Mouse (Mus musculus) intestine, embryonic 14.5 days (tissue): Measurements from ENCODE around the gene 1810043G02Rik. TPM values are rescaled to one million over a fixed set of nuclear protein-coding genes. Genes with fewer than 3 reads are reported as not detected.
"Not testable (repeated sequence)": the region's sequence is repeated elsewhere in the genome, so short reads cannot be mapped to it uniquely, and the experiment has no call there.

Experiments used
- ATAC-seq: fragments of 200-750 bp; cut with Nextera tagmentation; replicated peaks from 2 replicates; pipeline ENCODE4 v1.8.0; 2017; ENCODE audit warnings: low read depth, moderate number of reproducible peaks, moderate TSS enrichment, moderate library complexity; ENCODE audit not compliant: low FRiP score, low TSS enrichment
- DNase-seq: peaks from one replicate; pipeline ENCODE4 v3.0.0-alpha.2; 2018; ENCODE audit warnings: low spot score
- H3K27ac ChIP-seq: fragments of 300-500 bp; sonication (generic); 2 replicates; pipeline ENCODE4 v1.5.1; 2014; ENCODE audit warnings: low read depth, mild to moderate bottlenecking, control low read depth
- H3K27me3 ChIP-seq: fragments of 300-500 bp; sonication (generic); replicated peaks from 2 replicates; pipeline ENCODE4 v1.6.1; 2014; ENCODE audit warnings: low read length, control low read depth; ENCODE audit not compliant: control insufficient read depth, insufficient read depth
- H3K36me3 ChIP-seq: fragments of 300-500 bp; sonication (generic); 2 replicates; pipeline ENCODE4 v1.6.1; 2014; ENCODE audit warnings: low read length, control low read depth; ENCODE audit not compliant: control insufficient read depth, insufficient read depth
- H3K4me1 ChIP-seq: fragments of 300-500 bp; sonication (generic); replicated peaks from 2 replicates; pipeline ENCODE4 v1.6.1; 2014; ENCODE audit warnings: low read length, control low read depth, mixed read lengths; ENCODE audit not compliant: control insufficient read depth, insufficient read depth
- H3K4me2 ChIP-seq: fragments of 300-500 bp; sonication (generic); 2 replicates; pipeline ENCODE4 v1.6.1; 2014; ENCODE audit warnings: low read length
- H3K4me3 ChIP-seq: fragments of 300-500 bp; sonication (generic); 2 replicates; pipeline ENCODE4 v1.5.1; 2014; ENCODE audit warnings: low read depth, low read length, control low read depth, mixed read lengths
- H3K9ac ChIP-seq: fragments of 300-500 bp; sonication (generic); 2 replicates; pipeline ENCODE4 v1.6.1; 2014; ENCODE audit warnings: mild to moderate bottlenecking, low read length
- H3K9me3 ChIP-seq: fragments of 300-500 bp; sonication (generic); 2 replicates; pipeline ENCODE4 v1.6.1; 2016; ENCODE audit warnings: low read length, control low read depth; ENCODE audit not compliant: control insufficient read depth
- WGBS: fragments of 180-500 bp; shearing (Covaris S2); extraction: QIAGEN DNeasy Blood & Tissue Kit; methylation state at CpG from one replicate; pipeline ENCODE4 v1.1.7; 2014; 5-methylcytosine and 5-hydroxymethylcytosine counted together
- polyA plus RNA-seq: library from polyadenylated mRNA; unstranded; fragments of >200 nt; fragmentation: Nextera tagmentation; extraction: Ambion mirVana; gene quantifications from 2 replicates; pipeline ENCODE4 v1.2.1, GENCODE M21; 2014

The 1810043G02Rik gene
- 23.5 and 24.7 TPM in 2 replicates for polyA plus RNA-seq

DNA sequence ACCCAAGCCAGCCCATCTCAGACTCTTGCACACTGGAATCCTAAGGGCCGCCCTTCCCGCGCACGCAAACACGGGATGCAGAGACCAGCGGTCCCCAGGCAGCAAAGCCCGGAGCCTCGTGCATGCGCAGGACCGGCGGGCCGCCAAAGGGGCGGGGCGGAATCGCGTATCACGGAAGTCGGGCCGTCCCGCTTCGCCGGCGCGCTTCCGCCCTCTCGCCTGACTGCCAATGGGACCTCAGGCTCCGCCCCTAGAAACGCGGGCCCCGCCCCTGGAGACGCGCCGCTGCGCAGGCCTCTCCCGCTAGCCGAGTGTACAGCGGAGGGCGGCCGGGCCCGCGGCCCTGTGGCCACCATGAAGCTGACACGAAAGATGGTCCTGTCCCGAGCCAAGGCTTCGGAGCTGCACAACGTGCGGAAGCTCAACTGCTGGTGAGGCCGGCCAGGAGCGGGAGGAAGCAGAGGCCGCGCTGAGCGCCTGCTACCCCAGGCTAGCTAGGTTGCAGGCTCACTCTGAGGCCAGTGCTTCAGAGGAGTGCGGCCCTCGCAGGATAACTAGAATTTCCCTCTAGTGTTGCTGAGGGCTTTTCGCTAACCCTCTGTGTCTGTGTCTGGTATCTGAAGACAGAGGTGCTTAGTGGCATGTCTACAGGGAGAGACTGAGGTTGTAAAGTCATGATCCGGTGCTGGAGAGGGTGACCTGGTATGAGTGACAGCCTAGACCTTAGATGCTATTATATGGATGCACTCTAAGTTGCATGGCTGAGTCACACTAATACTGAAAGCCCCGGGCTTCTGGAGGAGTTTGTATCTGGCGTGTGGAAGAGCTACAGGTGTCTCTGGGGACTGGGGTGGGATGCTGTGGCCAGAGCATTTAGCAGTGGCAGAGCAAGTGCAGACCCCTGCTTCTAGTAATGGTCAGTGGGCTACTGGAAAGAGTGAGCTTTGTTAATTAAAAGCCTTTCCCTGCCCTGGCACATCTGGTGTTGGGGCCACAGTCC is at the start of gene 1810043G02Rik:
Gene 1810043G02Rik, plus strand, starts transcription at position 174 of the 1,000 bp plus-strand sequence.
- no peak within 1 kb of the TSS for H3K27ac ChIP-seq
- peak within 1 kb of the TSS; percentile 89 for H3K4me3 ChIP-seq
- DNase-seq, result peak; percentile 100
- peak; percentile 95 for ATAC-seq
- WGBS, result 1% methylated on average over 57 of the region's 57 CpGs
- peak within 1 kb of the TSS; percentile 72 for H3K4me2 ChIP-seq
- peak within 1 kb of the TSS; percentile 63 for H3K9ac ChIP-seq
- no peaks in the 10 kb centered on the region for H3K9me3 ChIP-seq
- no peaks in the 10 kb centered on the region for H3K27me3 ChIP-seq
- peaks cover 8% of the 10 kb centered on the region; the same call in 1 of the 2 replicates for H3K4me1 ChIP-seq
- H3K36me3 ChIP-seq, result peaks cover 8% of the 10 kb centered on the region

DNA sequence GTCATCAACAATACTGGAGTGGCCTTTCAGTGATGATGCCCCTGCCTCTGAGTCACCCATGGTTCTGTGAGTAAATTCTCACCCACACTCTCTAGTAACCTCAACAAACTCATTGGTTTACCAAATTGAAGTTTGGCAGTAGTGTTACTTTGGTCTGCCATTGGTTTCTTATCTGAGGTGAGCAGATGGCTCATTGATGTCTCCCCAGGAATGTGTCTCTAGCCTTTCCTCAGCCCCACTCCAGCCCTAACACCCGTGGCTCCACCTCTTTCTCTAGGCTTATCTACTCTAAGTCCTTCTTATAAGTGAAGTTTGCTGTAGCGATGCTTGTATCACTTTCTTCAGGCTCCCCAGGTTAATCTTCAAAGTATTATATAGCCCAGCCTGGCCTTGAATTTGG is 38.6 kb upstream of the 1810043G02Rik start:
- Histone ChIP-seq H3K27me3 (no peaks in the 10 kb centered on the region), H3K4me3 (no peak overlapping the region), H3K4me1 (no peaks in the 10 kb centered on the region), H3K9me3 (no peaks in the 10 kb centered on the region), H3K9ac (no peak overlapping the region), H3K4me2 (no peak overlapping the region), H3K27ac (no peak overlapping the region), H3K36me3 (no peaks in the 10 kb centered on the region)
- no peak for ATAC-seq
- WGBS, result 60% methylated on average over 2 of the region's 2 CpGs
- no peak for DNase-seq

- not testable (repeated sequence) for H3K9ac ChIP-seq, H3K4me3 ChIP-seq, DNase-seq, H3K36me3 ChIP-seq, H3K9me3 ChIP-seq, H3K4me1 ChIP-seq, H3K4me2 ChIP-seq, ATAC-seq, H3K27me3 ChIP-seq, H3K27ac ChIP-seq
- WGBS, result 96% methylated on average over 8 of the region's 12 CpGs
Measured at GRCm38 (mm10) chr10:77950468-77950867, 27.9 kb upstream of the 1810043G02Rik start.

GRCm38 (mm10) chr10:77962725-77963124 is 15.6 kb upstream of the 1810043G02Rik start:
- no peak overlapping the region for H3K9ac ChIP-seq

DNA sequence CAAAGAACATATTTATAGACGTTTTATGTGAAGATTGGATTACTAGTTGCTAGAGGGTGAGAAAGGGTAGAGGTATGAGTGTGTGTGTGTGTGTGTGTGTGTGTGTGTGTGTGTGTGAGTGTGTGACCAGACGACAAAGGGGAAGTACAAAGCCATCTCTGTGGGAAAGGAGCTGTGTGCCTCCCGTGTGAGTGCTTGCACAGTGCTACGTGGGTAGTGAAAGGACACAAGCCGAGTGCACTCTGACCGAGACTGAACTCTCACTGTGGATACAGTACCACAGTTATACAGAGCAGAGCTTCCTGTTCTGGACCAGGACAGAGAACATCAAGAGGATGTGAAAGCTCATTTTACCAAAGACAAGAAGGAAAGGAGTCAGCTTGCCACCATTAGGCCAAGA is 14.4 kb upstream of the 1810043G02Rik start:
- no peak overlapping the region for H3K27ac ChIP-seq
- H3K36me3 ChIP-seq, result no peaks in the 10 kb centered on the region
- H3K27me3 ChIP-seq, result peaks cover 4% of the 10 kb centered on the region; the same call in 1 of the 2 replicates
- no peak overlapping the region for H3K9ac ChIP-seq
- H3K4me2 ChIP-seq, result no peak overlapping the region
- H3K4me3 ChIP-seq, result no peak overlapping the region
- no peaks in the 10 kb centered on the region for H3K9me3 ChIP-seq
- DNase-seq (no peak), ATAC-seq (no peak)
- no peaks in the 10 kb centered on the region for H3K4me1 ChIP-seq
- WGBS, result 85% methylated on average over 6 of the region's 6 CpGs

More at GRCm38 (mm10) chr10:77962725-77963124, 15.6 kb upstream of the 1810043G02Rik start:
- 87% methylated on average over 2 of the region's 2 CpGs for WGBS
- no peaks in the 10 kb centered on the region for H3K9me3 ChIP-seq
- no peak overlapping the region for H3K4me2 ChIP-seq
- H3K27ac ChIP-seq, result no peak overlapping the region
- H3K36me3 ChIP-seq, result no peaks in the 10 kb centered on the region
- H3K4me1 ChIP-seq, result no peaks in the 10 kb centered on the region
- ATAC-seq (no peak), DNase-seq (no peak)
- H3K4me3 ChIP-seq, result no peak overlapping the region
- H3K27me3 ChIP-seq, result no peaks in the 10 kb centered on the region

- Histone ChIP-seq H3K27ac (no peak overlapping the region), H3K9me3 (no peaks in the 10 kb centered on the region), H3K27me3 (peaks cover 19% of the 10 kb centered on the region; the same call in 1 of the 2 replicates), H3K4me2 (peak overlapping the region; percentile 48), H3K36me3 (no peaks in the 10 kb centered on the region), H3K4me1 (peaks cover 7% of the 10 kb centered on the region; the same call in 1 of the 2 replicates), H3K4me3 (peak overlapping the region; percentile 15), H3K9ac (no peak overlapping the region)
- DNase-seq (peak; percentile 72), ATAC-seq (peak; percentile 67; the same call in 1 of the 2 replicates)
- 3% methylated on average over 26 of the region's 26 CpGs for WGBS
Measured at GRCm38 (mm10) chr10:77969274-77969972, 8.9 kb upstream of the 1810043G02Rik start.

GRCm38 (mm10) chr10:77969973-77970325 is 8.4 kb upstream of the 1810043G02Rik start:
- no peak for DNase-seq
- Histone ChIP-seq H3K4me2 (peak overlapping the region; percentile 48), H3K9ac (no peak overlapping the region), H3K4me3 (peak overlapping the region; percentile 15), H3K36me3 (no peaks in the 10 kb centered on the region), H3K27ac (no peak overlapping the region), H3K27me3 (peaks cover 19% of the 10 kb centered on the region; the same call in 1 of the 2 replicates), H3K9me3 (no peaks in the 10 kb centered on the region), H3K4me1 (peaks cover 7% of the 10 kb centered on the region; the same call in 1 of the 2 replicates)
- 14% methylated on average over 8 of the region's 8 CpGs for WGBS
- ATAC-seq, result no peak

DNA sequence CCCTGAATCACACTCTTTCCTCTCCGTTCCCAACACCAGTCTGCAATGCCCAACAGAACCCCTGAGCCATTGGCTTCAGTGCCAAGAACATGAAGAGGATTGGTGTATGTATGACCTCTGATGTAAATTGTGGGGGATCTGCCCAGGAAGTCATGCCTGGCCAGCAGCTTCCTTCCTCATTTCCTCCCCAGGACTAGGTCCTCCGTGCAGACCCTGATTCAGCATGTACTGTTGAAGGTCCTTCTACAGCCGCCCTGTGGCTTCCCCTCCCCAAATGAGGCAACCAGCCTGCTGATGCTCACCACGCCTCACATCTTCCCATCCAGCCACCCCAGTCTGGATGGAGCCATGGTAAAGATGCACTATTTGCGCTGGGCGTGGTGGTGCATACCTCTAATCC is 7.8 kb upstream of the 1810043G02Rik start, which contains the start of gene Trpm2:
Gene Trpm2, minus strand, starts transcription at position 83 of the 400 bp plus-strand sequence.
- no peaks in the 10 kb centered on the region for H3K36me3 ChIP-seq
- no peak within 1 kb of the TSS for H3K27ac ChIP-seq
- no peaks in the 10 kb centered on the region for H3K9me3 ChIP-seq
- 89% methylated on average over 6 of the region's 6 CpGs for WGBS
- H3K4me1 ChIP-seq, result peaks cover 7% of the 10 kb centered on the region; the same call in 1 of the 2 replicates
- peaks cover 19% of the 10 kb centered on the region; the same call in 1 of the 2 replicates for H3K27me3 ChIP-seq
- ATAC-seq (no peak), DNase-seq (no peak)
- H3K9ac ChIP-seq, result no peak within 1 kb of the TSS
- H3K4me3 ChIP-seq, result peak within 1 kb of the TSS; percentile 15
- H3K4me2 ChIP-seq, result peak within 1 kb of the TSS; percentile 48
